Mouse (Mus musculus) induced T-regulatory cell, adult 2 months (primary cell): Measurements from ENCODE around the gene Aldh1a1.

Experiments used
- DNase-seq: peaks from one replicate; pipeline ENCODE4 v3.0.0-alpha.2; 2012; ENCODE audit warnings: low read depth

The Aldh1a1 gene

GRCm38 (mm10) chr19:20653082-20653676, 160.7 kb downstream of the Aldh1a1 start:
- DNase-seq: no peak

GRCm38 (mm10) chr19:20654141-20654873, 161.8 kb downstream of the Aldh1a1 start:
- no peak for DNase-seq

- DNase-seq: no peak
Measured at GRCm38 (mm10) chr19:20677697-20678355, 185.3 kb downstream of the Aldh1a1 start.
